Mouse (Mus musculus) G1E (cell line): ENCODE results near the gene Aktip.

Source experiments
- CTCF ChIP-seq: IDR thresholded peaks from 2 replicates; pipeline ENCODE4 v1.5.1; 2012; ENCODE audit warnings: low read depth, low read length, inconsistent platforms, mixed read lengths
- GATA1 ChIP-seq: IDR thresholded peaks from 2 replicates; pipeline ENCODE4 v1.6.1; 2012; ENCODE audit warnings: borderline replicate concordance, low read length, inconsistent platforms, mixed read lengths
- GATA2 ChIP-seq: IDR thresholded peaks from 2 replicates; pipeline ENCODE4 v1.6.1; 2012; ENCODE audit warnings: low read depth, low read length, inconsistent platforms, borderline replicate concordance
- POLR2AphosphoS5 ChIP-seq: IDR thresholded peaks from 2 replicates; pipeline ENCODE4 v1.6.1; 2012; ENCODE audit warnings: low read depth, low read length, inconsistent platforms; ENCODE audit not compliant: insufficient replicate concordance

DNA sequence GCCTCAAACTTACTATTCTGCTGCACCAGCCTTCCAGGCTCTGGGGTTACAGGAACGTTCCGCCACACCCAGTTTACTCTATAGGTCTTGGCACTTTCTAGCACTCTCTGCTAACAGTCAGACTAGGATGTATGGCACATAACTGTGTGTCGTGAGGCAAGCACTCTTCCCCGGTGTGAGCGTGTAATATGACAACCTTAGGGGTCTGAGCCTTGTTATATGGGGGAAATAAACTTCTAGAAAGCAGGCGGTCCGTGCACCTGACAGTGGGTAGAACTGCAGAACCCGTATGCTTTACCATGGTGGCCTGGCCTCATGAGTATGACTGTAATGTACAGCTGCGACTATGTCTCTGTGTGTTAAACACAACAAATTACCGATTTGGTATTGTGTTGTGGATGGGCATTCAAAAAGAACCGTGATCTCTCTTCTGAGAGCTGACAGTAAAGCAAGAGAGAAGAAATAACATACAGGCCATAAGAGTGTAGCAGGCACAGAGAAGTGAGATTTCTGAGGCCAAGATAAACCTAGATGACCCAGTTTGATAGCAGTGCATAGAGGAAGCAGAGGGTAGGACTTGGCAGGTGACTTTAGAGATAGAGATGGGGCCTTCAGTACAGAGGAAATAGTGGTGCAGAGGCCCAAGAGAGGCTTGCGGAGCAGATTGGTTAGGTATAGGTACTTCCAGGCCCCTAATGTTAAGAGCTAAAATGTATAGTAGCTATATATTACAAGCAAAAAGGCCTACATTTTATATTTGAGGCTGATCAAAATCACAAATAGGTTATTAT is 122.5 kb downstream of the Aktip start:
- no peak for TF ChIP-seq GATA1
- TF ChIP-seq CTCF: no peak
- TF ChIP-seq POLR2AphosphoS5: no peak
- TF ChIP-seq GATA2: no peak
